Mouse (Mus musculus) kidney, postnatal 14 days (tissue): ENCODE results near the gene Thsd1.

Experiments
- DNase-seq: peaks from one replicate; pipeline ENCODE4 v3.0.0; 2022; ENCODE audit warnings: mixed read lengths

Gene Thsd1

DNA sequence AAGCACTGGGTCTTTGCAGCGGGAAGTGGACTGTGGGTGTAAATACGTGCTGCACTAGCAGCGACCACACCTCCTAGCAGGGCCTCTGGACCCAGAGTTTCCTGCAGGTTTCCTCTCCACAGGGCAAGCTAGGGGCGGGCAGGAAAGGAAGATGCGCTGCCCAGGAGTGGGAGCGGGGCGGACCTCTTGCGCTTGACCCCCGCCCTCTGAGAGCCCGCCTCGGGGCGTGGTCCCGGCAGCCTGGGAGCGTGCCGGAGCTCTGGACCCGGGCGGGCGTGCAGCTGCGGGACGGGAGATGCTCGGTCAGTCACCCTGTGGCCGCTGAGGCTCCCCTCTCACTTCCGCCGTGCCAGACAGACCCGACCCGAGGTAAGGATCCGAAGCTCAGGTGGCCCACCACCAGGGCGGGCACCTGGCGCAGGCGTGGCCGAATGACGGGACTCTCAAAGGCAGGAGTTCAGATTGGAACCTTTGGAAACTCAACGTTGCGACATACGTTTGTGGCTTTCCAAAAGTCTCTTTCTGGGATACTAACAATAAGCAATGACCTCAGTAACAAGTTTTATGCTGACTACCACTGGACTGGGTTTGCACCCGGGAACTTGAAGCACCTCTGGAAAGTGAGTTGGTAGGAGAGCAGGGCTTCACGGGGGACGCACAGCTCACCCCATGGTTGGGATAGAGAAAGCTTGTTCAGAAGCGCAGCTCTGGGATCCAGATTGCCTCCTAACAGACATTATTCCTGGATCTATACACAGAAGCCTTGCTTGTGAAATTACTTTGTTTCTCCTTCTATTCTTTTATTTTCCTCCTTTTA lies at the start of gene Thsd1:
Gene Thsd1, plus strand, starts transcription at position 253 of the 817 bp plus-strand sequence.
- peak; percentile 87 for DNase-seq

DNA sequence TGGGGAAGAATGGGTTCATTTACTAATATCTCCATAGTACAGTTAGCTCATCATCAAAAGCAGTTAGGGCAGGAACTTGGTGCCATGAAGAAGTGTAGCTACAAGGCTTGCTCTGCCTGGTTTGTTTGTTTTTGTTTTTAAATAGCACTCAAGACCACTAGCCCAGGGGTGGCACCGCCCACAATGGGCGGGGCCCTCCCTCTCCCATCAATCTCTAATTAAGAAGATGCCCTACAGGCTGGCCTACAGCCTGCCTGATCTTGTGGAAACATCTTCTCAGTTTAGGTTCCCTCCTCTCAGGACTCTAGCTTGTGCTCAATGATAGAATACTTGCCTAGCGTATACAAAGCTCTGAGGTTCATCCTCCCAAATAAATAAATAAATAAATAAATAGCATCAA lies 42.2 kb upstream of the Thsd1 start:
- DNase-seq = peak; percentile 22

DNA sequence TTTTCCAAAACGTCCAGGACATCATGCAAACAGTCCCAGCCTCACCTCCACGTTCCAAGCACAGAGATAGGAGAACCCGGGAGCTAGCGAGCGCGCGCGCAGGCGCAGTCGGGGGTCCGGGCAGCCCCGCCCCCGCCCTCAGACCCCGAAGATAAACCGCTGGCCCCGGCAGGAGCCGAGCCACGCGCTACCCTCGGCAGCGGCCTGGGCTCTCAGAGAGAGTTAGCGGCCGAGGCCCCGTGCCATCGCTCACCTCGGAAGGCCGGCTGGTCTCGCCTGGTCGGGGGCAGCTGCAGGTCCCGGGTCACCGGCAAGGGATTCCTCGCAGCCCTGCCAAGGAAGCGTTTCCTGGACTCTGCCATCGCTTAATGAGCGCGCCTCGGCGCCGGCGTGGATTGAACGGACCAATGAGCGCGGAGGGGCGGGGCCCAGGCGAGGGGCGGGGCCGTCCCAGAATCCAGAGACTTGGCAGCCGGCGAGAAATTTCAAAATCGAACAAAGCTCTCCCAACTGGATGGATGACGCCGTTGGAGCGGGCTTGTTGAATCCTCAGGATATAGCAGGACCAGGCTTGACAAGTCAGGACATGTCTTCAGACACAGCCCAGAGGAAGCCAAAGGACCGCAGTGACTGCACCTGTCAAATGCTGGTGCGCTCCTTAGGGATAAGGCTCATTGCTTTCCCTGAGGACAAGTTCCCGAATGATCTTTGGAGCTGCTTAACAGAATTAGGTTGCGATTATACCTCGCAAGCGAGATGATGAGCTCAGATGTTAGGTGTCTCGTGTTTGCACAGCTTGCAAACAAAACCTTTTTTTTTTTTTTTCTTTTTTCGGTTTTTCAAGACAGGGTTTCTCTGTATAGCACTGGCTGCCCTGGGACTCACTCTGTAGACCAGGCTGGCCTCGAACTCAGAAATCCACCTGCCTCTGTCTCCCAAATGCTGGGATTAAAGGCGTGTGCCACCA lies 41.4 kb upstream of the Thsd1 start, which contains the start of gene Ckap2:
Gene Ckap2, minus strand, starts transcription at position 389 of the 967 bp plus-strand sequence.
- DNase-seq = peak; percentile 96

DNA sequence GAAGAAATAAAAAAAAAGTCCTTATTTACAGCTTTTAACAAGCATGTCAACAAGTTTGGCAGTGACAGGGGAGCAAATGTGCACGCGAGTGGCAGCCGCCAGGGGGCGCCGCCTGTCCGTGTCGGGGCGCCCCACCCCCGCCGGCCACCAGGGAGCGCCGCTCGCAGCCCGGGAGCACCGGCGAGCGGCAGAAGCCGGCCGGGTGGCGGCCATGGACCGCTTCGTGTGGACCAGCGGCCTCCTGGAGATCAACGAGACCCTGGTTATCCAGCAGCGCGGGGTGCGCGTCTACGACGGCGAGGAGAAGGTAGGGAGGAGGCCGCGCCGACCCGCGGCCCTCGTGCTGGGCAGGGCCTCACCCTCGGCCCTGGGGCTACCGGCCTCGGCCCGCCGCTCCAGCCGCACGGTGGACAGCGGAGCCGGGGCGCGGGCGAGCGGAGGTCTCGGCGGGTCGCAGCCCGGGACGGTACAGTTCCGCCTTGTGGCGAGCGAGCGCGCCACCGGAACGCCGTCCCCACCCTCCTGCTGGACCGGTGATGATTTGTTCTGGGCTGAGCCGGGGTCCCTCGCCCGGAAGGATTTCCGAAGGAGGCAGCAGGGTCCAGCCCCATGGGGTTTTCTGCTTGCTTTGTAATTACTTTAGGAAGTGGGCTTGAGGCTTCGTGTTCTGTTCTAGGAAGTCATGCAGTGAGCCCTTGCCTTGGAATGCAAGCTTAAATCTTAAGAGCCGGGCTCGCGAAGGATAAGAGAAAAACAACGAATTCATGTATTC lies 34.3 kb upstream of the Thsd1 start, which contains the start of gene Vps36:
Gene Vps36, plus strand, starts transcription at position 150 of the 772 bp plus-strand sequence.
- DNase-seq = peak; percentile 93

DNA sequence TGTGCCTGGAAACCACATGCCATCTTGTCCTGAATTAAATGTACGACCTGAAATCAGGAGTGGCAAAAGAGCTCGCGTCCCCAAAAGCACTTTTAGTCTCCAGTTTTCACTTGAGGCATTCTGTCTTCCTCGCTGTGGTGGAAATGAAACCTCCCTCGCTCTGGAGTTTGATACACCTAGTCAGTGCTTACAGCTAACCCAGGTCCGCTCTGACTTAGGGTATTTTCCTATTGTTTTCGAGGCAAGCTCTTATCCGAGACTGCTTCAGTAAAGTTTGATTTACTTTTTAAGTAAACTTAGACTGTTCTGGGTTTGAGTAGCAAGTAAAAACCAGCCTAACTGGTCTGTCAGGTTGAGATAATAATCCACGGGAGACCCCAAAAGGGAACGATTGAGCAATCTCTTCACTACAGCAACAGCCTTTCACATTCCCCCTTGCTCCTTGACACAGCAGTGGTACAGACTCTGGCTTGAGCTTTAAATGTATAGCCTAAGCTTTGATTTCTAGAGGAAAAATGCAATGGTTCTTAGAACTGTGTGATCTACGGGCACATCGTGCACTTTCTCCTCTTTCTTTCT lies 33.6 kb upstream of the Thsd1 start:
- peak; percentile 35 for DNase-seq

DNA sequence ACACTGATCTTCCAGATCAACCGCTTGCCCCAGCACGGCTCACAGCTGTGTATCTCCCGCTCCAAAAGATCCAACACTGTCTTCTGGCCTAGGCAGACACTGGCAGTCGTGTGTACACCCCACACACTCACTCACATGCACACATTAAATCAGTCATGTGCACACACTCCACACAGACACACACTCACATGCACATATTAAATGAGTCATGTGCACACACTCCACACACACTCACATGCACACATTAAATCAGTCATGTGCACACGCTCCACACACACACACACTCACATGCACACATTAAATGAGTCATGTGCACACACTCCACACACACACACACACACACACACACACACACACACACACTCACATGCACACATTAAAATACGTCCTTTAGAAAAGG lies 29.2 kb upstream of the Thsd1 start:
- no peak for DNase-seq

DNA sequence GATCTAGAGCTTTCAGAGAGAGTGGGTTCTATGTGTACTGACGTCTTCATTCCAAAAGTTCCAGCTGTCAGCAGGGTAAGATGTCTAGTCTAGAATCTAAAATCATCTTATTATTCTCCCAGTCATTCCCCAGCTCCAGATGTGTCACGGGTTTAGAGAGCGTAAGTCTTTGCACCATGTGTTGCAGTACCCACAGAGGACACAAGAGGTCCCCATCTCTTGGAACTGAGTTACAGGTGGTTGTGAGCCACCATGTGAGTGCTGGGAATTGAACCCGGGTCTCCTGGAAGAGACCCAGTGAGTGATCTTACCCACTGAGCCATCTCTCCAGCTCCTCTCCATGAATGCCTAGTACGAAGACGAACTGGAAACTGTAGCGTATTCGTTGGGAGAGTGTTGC lies 27.6 kb upstream of the Thsd1 start:
- no peak for DNase-seq

DNA sequence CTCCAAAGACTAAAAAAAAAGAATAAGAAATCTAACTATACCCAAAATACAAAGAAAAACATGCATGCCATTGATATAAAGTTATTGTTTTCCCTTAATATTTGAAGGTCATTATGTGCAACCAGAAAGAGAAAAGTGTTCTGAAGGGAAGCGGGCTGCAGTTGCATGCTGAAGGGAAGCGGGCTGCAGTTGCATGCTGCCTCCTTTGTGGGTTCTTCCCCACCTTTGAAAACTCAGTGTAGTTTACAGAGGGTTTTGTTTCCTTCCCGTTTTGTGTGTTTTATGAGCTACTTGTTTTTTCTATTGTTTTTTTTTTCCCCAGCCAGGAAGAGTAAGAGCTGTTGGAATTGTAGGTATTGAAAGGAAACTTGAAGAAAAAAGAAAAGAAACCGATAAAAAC lies 19.6 kb upstream of the Thsd1 start:
- no peak for DNase-seq

DNA sequence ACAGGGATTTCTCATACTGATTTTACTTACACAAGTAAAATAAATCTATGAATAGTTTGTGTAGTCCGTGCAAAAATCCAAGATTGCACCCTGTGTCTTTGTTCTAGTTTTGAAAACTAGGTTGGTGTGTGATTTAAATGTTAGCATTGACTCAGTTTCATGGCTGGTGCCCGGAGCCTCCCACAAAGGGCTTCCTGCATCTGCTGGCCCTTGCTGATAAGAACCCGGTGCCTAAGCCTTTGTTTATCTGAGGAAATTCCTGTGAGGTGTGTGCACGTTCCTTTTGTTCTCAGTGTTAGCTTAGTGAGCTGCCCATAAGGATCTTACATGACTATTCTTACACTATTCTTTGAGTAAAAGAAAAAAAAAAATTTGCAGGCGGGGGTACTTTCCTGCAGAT lies 18.1 kb upstream of the Thsd1 start:
- DNase-seq = peak; percentile 42

DNA sequence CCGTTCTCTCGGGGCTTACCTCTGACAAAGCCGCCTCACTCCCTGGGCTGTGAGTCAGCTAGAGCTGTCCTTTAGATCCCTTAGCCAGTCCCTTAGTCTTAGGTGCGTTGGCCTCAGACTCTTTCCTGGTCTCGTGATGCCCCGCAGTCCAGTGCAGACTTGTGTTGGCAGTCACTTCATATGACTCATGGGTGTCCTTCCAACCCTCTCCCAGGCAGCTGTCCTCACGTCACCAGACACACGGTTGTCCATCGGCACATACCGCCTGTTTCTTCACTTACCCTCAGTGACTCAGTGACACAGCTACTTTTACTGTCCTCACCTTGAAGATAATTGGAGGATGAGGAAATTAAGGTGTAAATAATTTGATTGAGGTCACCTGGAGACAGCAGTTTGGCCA lies 12.3 kb upstream of the Thsd1 start:
- no peak for DNase-seq

DNA sequence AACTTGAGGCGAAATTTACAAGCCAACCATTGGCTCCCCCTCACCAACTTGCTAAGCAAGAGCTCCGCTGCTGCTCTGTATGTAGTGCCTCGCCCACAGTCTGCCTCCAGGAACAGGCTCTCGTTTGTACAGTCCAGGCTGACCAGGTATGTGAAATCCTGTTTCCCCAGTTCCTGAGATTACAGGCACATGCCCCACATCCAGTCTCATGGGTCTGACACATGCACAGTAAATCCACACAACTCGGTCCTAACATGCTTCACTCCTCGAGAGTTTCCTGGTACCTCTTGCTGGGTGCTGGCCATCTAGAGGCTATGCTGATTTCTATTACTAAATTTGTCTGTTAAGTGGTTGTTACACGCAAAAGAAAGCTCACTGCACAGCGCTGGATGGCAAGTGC lies 752 bp upstream of the Thsd1 start:
- no peak for DNase-seq

DNA sequence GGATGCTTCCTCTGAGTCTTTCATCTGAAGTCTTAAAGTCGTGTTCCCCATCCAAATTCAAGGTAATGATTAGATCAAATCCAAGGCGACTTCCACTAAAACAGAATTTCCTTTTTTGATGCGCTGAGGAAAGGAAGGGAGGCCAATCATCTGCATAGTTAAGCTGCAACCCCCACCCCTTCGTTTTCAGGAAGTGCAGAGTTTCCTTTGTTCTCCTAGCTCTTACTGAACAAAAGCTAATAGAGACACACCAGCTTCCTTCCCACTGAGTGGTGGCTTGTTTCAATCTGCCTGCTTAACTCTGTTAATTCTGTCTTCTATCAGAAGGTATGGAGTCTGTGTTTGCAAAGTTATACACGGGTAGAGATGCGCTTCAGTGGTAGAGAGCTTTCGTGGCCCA lies 1.5 kb downstream of the Thsd1 start:
- peak; percentile 42 for DNase-seq

DNA sequence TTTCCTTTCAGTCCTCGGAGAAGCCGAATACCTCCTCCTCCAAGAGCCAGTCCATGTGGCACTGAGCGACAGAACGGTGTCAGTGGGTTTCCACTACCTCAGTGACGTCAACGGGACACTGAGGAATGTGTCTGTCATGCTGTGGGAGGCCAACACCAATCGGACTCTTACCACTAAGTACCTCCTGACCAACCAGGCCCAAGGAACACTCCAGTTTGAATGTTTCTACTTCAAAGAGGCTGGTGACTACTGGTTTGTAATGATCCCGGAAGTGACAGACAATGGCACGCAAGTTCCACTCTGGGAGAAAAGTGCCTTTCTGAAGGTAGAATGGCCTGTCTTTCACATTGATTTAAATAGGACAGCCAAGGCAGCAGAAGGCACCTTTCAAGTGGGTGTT lies 15.9 kb downstream of the Thsd1 start:
- no peak for DNase-seq

DNA sequence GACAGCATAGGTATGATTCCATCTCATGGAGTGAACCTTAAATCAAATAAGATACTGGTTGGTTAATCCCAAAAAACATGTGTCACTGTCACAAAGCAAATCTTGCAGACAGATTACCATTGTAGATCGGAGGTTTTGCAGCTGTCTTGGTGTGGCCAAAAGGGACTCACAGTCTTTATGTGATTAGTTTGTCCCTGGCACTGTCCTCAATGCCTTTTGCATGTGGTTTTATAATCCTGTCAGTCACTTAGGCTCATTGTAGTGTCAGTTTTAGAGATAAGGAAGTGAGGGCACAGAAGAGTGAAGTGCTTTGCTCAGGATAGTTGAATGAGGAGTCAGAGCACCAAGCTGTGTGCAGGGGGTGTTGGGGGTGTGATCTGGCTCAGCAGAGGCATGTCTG lies 18.6 kb downstream of the Thsd1 start:
- no peak for DNase-seq

DNA sequence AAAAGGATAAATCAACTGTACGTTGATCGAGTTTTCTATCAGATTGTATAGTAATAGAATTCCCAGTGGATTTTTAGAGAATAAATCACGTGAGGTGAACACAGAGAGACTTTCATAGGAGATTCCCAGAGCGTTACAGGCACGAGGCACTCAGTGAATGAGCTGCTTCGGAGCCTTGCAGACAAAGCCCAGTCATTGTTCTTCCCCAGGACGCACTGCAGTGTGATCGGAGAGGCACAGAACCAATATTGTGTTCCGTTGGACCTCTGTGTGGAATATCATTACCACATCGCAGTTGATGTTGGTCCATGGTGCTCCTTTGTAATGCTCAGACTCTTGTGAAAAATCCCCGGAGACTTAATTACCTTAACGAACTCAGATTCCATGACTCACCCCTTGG lies 20.8 kb downstream of the Thsd1 start:
- no peak for DNase-seq

DNA sequence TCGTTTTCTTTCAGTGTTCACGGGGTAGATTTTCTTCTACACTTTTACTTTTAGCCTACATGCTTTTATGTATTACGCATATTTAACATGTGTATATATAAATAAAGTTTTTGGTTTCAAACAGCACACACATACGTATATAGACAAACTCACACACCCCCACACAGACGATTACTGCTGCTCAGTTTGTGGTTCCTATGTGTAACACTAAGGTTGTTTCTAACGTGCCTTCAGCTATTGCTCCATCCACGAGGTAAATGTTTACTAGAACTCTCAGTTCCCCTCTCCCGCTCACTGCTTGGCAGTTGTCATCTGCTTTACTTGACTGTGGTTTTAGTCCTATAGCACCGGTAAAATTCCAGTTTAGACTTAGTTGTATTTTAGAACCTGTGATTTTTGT lies 22.0 kb downstream of the Thsd1 start:
- DNase-seq = no peak

DNA sequence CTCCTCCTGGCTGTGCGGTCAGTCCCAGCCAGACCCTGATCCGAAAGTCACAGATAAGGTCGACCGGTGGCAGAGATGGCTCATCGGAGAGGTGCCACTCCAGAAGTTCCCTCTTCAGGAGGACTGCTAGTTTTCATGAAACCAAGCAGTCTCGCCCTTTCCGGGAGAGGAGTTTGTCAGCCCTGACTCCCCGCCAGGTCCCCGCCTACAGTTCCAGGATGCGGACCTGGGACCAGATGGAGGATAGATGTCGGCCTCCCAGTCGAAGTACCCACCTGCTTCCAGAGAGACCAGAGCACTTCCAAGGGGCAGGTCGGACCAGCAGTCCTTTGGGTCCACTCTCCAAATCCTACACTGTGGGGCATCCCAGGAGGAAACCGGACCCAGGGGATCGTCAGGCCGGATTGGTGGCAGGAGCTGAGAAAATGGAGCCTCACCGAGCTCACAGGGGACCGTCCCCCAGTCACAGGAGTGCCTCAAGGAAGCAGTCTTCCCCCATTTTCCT lies 31.9 kb downstream of the Thsd1 start:
- DNase-seq = no peak

DNA sequence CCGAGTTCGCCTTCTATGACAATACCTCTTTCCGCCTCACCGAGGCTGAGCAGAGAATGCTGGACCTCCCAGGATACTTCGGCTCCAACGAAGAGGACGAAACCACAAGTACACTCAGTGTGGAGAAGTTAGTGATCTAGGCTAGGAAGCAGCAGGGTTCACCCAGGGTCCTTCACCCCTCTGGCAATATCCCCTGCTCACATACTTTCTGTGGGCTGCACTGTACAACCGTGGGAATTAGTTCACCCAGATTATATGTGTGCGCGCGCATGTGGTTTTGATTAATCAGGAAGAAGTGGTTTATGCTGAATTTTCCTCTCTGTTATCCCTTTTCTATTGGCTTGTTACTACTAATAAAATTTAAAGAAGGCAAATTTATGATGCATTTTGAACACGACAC lies 32.4 kb downstream of the Thsd1 start:
- DNase-seq = no peak

DNA sequence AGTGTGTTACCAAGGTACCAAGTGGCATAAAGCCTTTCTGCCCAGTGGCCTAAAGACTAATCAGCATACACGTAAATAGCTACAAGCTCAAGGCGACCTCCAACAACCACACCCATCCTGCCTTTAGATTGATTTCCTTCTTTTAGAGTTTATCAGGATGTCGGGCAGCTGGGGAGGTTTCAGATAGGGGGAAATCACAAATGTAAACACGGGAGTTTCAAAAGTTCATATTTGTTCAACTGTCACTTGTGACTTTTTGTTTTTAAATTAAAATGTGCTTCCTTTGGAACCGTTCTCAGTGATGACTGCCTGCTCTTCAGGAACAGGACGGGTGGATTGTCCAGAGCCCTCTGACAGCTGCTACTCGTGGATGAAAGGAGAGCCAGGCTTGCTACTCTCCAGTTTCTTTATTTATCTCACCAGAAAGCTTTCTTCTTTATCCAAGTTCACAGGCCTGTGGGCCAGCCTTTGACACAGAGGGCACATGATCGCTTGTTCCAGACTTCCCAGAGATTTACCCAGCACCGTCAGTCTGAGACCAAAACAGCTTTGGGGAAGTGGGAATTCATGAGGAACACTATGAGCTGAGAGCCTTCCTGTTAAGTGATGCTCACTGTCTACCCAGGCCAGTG lies 33.1 kb downstream of the Thsd1 start:
- peak; percentile 36 for DNase-seq

DNA sequence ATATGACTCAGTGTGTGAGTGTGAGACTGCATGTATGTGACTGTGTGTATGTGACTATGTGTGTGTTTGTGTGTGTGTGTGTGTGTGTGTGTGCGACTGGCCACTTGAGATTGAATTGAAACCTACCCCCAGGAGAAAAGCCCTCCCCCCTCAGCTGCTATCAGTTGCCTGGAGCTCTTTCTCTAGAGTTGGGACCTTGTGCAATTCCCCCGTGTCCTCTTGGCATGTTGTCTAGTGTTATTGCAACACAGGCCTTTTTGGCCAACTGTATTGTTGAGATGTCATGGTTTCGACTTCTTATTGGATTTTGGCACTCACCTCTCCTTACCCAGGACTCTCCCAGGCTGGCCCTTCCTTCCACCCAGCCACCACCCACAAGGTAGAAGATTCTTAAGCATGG lies 35.2 kb downstream of the Thsd1 start:
- DNase-seq = no peak

DNA sequence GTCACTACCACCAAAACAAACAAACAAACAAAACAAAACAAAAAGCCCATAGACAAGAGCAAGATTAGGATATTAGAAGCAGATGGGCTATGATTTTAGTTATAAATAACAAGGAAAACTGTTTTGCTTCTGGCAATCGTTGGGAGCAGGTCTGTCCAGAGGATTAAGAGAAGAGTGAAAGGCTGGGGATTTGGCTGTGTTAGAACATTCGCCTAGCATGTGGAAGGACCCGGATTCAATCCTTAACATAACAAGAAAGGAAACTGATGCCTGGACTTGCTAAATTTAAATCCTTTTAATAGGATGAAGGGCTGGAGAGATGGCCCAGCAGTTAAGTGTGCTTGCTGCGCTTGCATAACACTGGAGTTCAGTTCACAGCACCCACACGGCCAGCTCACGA lies 37.2 kb downstream of the Thsd1 start:
- DNase-seq = no peak

DNA sequence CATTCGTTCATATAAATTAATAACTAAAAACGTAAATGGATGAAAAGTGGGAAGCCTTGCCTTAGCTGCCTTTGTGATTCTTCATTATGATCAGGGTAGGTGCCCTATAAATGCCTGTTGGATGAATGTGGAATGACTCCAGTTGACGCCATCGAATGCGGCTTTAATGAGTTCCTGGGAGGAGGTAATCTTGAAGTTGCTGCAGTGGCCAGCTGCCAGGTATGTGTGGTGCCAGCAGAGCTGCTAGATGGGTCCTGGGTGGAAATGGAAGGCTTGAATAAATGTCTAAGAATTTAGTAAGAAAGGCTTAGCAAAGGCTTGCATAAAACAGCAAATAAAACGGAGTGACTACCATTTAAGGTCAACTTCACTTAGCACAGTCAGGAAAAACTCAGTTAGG lies 37.7 kb downstream of the Thsd1 start:
- DNase-seq = peak; percentile 18
